Mouse (Mus musculus): ENCODE measurements around the gene Mtif3.

DNA sequence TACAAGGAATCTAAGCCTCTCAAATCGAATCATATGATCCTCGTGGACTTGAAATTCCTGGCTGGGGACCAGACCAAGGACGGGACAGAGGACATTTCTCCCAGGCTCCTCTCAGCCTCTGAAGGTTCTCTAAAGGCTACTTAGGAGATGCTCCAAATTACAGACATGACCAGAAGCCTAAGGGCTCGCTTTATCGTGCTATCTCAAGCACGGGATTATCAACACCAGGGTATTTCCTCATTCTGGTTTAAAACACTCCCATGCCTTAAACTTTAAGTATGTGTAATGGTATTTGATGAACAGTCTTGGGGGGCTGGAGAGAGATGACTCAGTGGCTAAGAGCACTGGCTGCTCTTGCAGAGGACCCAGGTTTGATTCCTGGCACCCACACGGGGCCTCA, 32.2 kb downstream of the Mtif3 start:
- no peak for TF ChIP-seq CTCF (IDR thresholded peaks at IDR 0.05; ENCODE audit: borderline replicate concordance, insufficient read depth, low read depth, low read length)
- no peak for TF ChIP-seq POLR2A (IDR thresholded peaks at IDR 0.05; ENCODE audit: borderline replicate concordance, insufficient read depth, low read length)
